Mouse (Mus musculus) ES-E14 (cell line): ENCODE measurements around the gene Igsf21.

Experiments
- CHD2 ChIP-seq: IDR thresholded peaks from 2 replicates; pipeline ENCODE4 v1.6.1; 2014; ENCODE audit warnings: mild to moderate bottlenecking, low read depth, low read length, inconsistent platforms
- HCFC1 ChIP-seq: IDR thresholded peaks from 2 replicates; pipeline ENCODE4 v1.6.1; 2012; ENCODE audit warnings: low read length, inconsistent platforms, borderline replicate concordance; ENCODE audit not compliant: insufficient read depth
- MAFK ChIP-seq: IDR thresholded peaks from 2 replicates; pipeline ENCODE4 v1.6.1; 2014; ENCODE audit warnings: mild to moderate bottlenecking, low read depth, low read length, inconsistent platforms; ENCODE audit not compliant: insufficient read depth
- ZC3H11A ChIP-seq: IDR thresholded peaks from 2 replicates; pipeline ENCODE4 v1.6.1; 2012; ENCODE audit warnings: low read depth, mild to moderate bottlenecking, inconsistent platforms, low read length, borderline replicate concordance
- ZNF384 ChIP-seq: IDR thresholded peaks from 2 replicates; pipeline ENCODE4 v1.6.1; 2012; ENCODE audit warnings: low read depth, low read length, inconsistent platforms

DNA sequence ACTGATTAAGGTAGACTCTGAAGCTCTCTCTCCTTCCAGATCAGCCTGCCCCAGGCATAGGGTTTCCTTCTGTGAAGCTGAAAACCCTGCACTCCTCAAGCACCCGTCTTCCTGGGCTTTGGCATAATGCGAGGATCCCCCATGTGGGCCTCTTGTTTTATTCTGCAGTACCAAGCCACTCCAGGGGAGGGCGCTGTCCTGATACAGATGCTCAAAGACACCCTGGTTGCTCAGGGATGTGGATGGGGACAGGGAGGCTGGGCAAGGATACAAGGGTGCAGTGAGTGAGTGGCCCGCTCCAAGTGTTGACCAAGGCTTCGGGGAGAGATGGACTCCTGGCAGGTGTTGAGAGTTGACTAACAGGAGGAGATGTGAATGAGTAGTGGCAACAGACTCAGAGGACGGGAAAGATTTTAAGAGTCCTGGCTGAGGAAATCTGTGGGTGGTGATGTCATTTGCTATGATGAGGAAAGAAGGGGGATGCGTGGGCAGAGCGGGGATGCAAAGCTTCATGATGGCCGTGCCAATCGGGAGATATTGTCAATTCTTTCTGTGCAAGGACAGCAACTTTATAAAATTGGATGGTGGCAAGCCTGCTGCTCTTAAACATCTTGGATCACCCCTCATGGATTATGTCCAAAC, 102.6 kb downstream of the Igsf21 start:
- no peak for TF ChIP-seq CHD2
- no peak for TF ChIP-seq HCFC1
- TF ChIP-seq ZNF384: no peak
- TF ChIP-seq ZC3H11A: no peak
- no peak for TF ChIP-seq MAFK
